Mouse (Mus musculus): Measurements from ENCODE around the gene Hist1h1t.

- TF ChIP-seq CTCF (IDR thresholded peaks at IDR 0.05; ENCODE audit: low read depth, low read length) (no peak), GATA2 (IDR thresholded peaks at IDR 0.05; ENCODE audit: borderline replicate concordance, low read depth, low read length) (no peak), TAL1 (conservative IDR thresholded peaks at IDR 0.05; ENCODE audit: low read depth, low read length) (no peak)
Measured at GRCm38 (mm10) chr13:23683755-23684281, 11.8 kb upstream of the Hist1h1t start, which contains the start of the genes Hist1h2ac and Hist1h2bc.

All from G1E (cell line).